Mouse (Mus musculus) liver, adult 2 months (tissue): ENCODE measurements at regions not wholly inside any gene's neighbourhood (a gene's known extent, or its start where the extent isn't known, plus 50 kb on each side); places are given as distances from the start of the nearest gene placed in this dataset.

ENCODE experiments used
- DNase-seq: peaks from one replicate; pipeline ENCODE4 v3.0.0-alpha.2; 2011; ENCODE audit warnings: low read depth, low spot score; ENCODE audit errors: extremely low read depth
- H3K27ac ChIP-seq: fragments of 200-500 bp; replicated peaks from 2 replicates; pipeline ENCODE4 v1.5.1; 2012; ENCODE audit warnings: low read depth, mild to moderate bottlenecking, control low read depth, inconsistent platforms, low read length; ENCODE audit not compliant: insufficient read depth
- H3K27me3 ChIP-seq: fragments of 200-500 bp; 2 replicates; pipeline ENCODE4 v1.6.1; 2012; ENCODE audit warnings: mild to moderate bottlenecking, moderate library complexity, low read length, inconsistent platforms; ENCODE audit not compliant: control insufficient read depth, insufficient read depth
- H3K36me3 ChIP-seq: fragments of 200-500 bp; 2 replicates; pipeline ENCODE4 v1.6.1; 2012; ENCODE audit warnings: low read length, inconsistent platforms; ENCODE audit not compliant: control insufficient read depth, insufficient read depth
- H3K4me1 ChIP-seq: fragments of 200-500 bp; 2 replicates; pipeline ENCODE4 v1.6.1; 2011; ENCODE audit warnings: low read length; ENCODE audit not compliant: control insufficient read depth, insufficient read depth
- H3K4me3 ChIP-seq: fragments of 200-500 bp; 2 replicates; pipeline ENCODE4 v1.5.1; 2011; ENCODE audit warnings: low read depth, mild to moderate bottlenecking, control low read depth, low read length, moderate library complexity; ENCODE audit not compliant: insufficient read depth
- H3K79me2 ChIP-seq: fragments of 200-500 bp; 2 replicates; pipeline ENCODE4 v1.6.1; 2012; ENCODE audit warnings: inconsistent platforms, mild to moderate bottlenecking, low read length, moderate library complexity; ENCODE audit not compliant: control insufficient read depth, insufficient read depth
- H3K9ac ChIP-seq: fragments of 200-500 bp; 2 replicates; pipeline ENCODE4 v1.6.1; 2012; ENCODE audit warnings: low read depth, mild to moderate bottlenecking, control low read depth, inconsistent platforms, low read length
- CTCF ChIP-seq: fragments of 200-500 bp; IDR thresholded peaks from 2 replicates; pipeline ENCODE4 v1.5.1; 2011; ENCODE audit warnings: low read depth, low read length, control low read depth
- POLR2A ChIP-seq: fragments of 200-500 bp; IDR thresholded peaks from 2 replicates; pipeline ENCODE4 v1.6.1; 2011; ENCODE audit warnings: low read length, control low read depth; ENCODE audit not compliant: insufficient read depth; ENCODE audit errors: extremely low read depth
- WGBS: fragments of 180-500 bp; shearing (Covaris S2); methylation state at CpG from one replicate; pipeline ENCODE4 v1.1.7; 2018; 5-methylcytosine and 5-hydroxymethylcytosine counted together

GRCm38 (mm10) chr12:51187726-51188125 is 160.1 kb upstream of the G2e3 start:
- Histone ChIP-seq H3K4me1 (no peaks in the 10 kb centered on the region), H3K9ac (no peak overlapping the region), H3K36me3 (no peaks in the 10 kb centered on the region), H3K27ac (no peak overlapping the region), H3K79me2 (no peaks in the 10 kb centered on the region), H3K27me3 (no peaks in the 10 kb centered on the region), H3K4me3 (no peak overlapping the region)
- WGBS: 76% methylated on average over 6 of the region's 6 CpGs
- no peak for DNase-seq
- TF ChIP-seq CTCF: no peak
- no peak for TF ChIP-seq POLR2A

- H3K9ac ChIP-seq: no peak overlapping the region
- no peaks in the 10 kb centered on the region for H3K79me2 ChIP-seq
- H3K36me3 ChIP-seq: no peaks in the 10 kb centered on the region
- H3K27me3 ChIP-seq: no peaks in the 10 kb centered on the region
- TF ChIP-seq CTCF: no peak
- no peak for TF ChIP-seq POLR2A
- no peak for DNase-seq
- WGBS: 92% methylated on average over 8 of the region's 8 CpGs
- H3K27ac ChIP-seq: no peak overlapping the region
- no peak overlapping the region for H3K4me3 ChIP-seq
- no peaks in the 10 kb centered on the region for H3K4me1 ChIP-seq
Observed at GRCm38 (mm10) chr12:51185751-51186150, 162.1 kb upstream of the G2e3 start.

GRCm38 (mm10) chr12:51174906-51175756 is 172.7 kb upstream of the G2e3 start:
- 80% methylated on average over 16 of the region's 16 CpGs for WGBS
- no peaks in the 10 kb centered on the region for H3K79me2 ChIP-seq
- H3K4me3 ChIP-seq: no peak overlapping the region
- H3K36me3 ChIP-seq: no peaks in the 10 kb centered on the region
- no peak overlapping the region for H3K9ac ChIP-seq
- no peak for TF ChIP-seq POLR2A
- TF ChIP-seq CTCF: no peak
- H3K27me3 ChIP-seq: no peaks in the 10 kb centered on the region
- no peak overlapping the region for H3K27ac ChIP-seq
- DNase-seq: no peak
- no peaks in the 10 kb centered on the region for H3K4me1 ChIP-seq

- no peak for TF ChIP-seq CTCF
- no peak for TF ChIP-seq POLR2A
- Histone ChIP-seq H3K36me3 (no peaks in the 10 kb centered on the region), H3K9ac (no peak overlapping the region), H3K27me3 (no peaks in the 10 kb centered on the region), H3K27ac (no peak overlapping the region), H3K4me1 (no peaks in the 10 kb centered on the region), H3K79me2 (no peaks in the 10 kb centered on the region), H3K4me3 (no peak overlapping the region)
- DNase-seq: no peak
- 84% methylated on average over 7 of the region's 7 CpGs for WGBS
Observed at GRCm38 (mm10) chr12:51165186-51165585, 182.7 kb upstream of the G2e3 start.

- no peaks in the 10 kb centered on the region for H3K4me1 ChIP-seq
- TF ChIP-seq POLR2A (no peak), CTCF (no peak)
- no peak for DNase-seq
- no peak overlapping the region for H3K27ac ChIP-seq
- no peaks in the 10 kb centered on the region for H3K27me3 ChIP-seq
- 94% methylated on average over 1 of the region's 1 CpGs for WGBS
- no peaks in the 10 kb centered on the region for H3K79me2 ChIP-seq
- H3K36me3 ChIP-seq: no peaks in the 10 kb centered on the region
- no peak overlapping the region for H3K4me3 ChIP-seq
- no peak overlapping the region for H3K9ac ChIP-seq
Observed at GRCm38 (mm10) chr12:51160995-51161394, 186.9 kb upstream of the G2e3 start.

GRCm38 (mm10) chr12:51160122-51160521 is 187.7 kb upstream of the G2e3 start:
- Histone ChIP-seq H3K4me1 (no peaks in the 10 kb centered on the region), H3K36me3 (no peaks in the 10 kb centered on the region), H3K79me2 (no peaks in the 10 kb centered on the region), H3K9ac (no peak overlapping the region), H3K4me3 (no peak overlapping the region), H3K27ac (no peak overlapping the region), H3K27me3 (no peaks in the 10 kb centered on the region)
- 91% methylated on average over 1 of the region's 1 CpGs for WGBS
- TF ChIP-seq CTCF (no peak), POLR2A (no peak)
- DNase-seq: no peak
